Mouse (Mus musculus): ENCODE measurements around the gene Frs3. TPM values are rescaled to one million over a fixed set of nuclear protein-coding genes. Genes with fewer than 3 reads are reported as not detected.
"Not testable (repeated sequence)": the region's sequence is repeated elsewhere in the genome, so short reads cannot be mapped to it uniquely, and the experiment has no call there.

Frs3 gene
- polyA plus RNA-seq (2015; fragmentation: Nextera tagmentation; extraction: Ambion mirVana): 4.7 TPM in 2 replicates

GRCm38 (mm10) chr17:47688608-47689575 is at the start of gene Frs3:
Gene Frs3 (plus strand): TSS chr17:47689030.
- Histone ChIP-seq H3K9ac (peak within 1 kb of the TSS; percentile 69), H3K4me2 (peak within 1 kb of the TSS; percentile 97), H3K36me3 (peaks cover 22% of the 10 kb centered on the region; the same call in 1 of the 2 replicates), H3K27me3 (replicated peaks) (no peaks in the 10 kb centered on the region), H3K4me3 (replicated peaks) (peak within 1 kb of the TSS; percentile 89), H3K4me1 (peaks cover 12% of the 10 kb centered on the region), H3K27ac (peak within 1 kb of the TSS; percentile 87), H3K9me3 (no peaks in the 10 kb centered on the region)
- ATAC-seq (ENCODE audit: insufficient read depth, low FRiP score, low read depth): peak; percentile 67
- 2% methylated on average over 57 of the region's 58 CpGs for WGBS

GRCm38 (mm10) chr17:47642992-47643391 is 45.8 kb upstream of the Frs3 start:
- no peak overlapping the region for H3K9ac ChIP-seq
- H3K4me1 ChIP-seq: no peaks in the 10 kb centered on the region
- WGBS: 80% methylated on average over 2 of the region's 2 CpGs
- no peaks in the 10 kb centered on the region for H3K27me3 ChIP-seq (replicated peaks)
- no peak overlapping the region for H3K4me2 ChIP-seq
- no peak for ATAC-seq (ENCODE audit: insufficient read depth, low FRiP score, low read depth)
- no peak overlapping the region for H3K27ac ChIP-seq
- H3K9me3 ChIP-seq: no peaks in the 10 kb centered on the region
- no peaks in the 10 kb centered on the region for H3K36me3 ChIP-seq
- H3K4me3 ChIP-seq (replicated peaks): no peak overlapping the region

GRCm38 (mm10) chr17:47646683-47647082 is 42.1 kb upstream of the Frs3 start:
- no peak for ATAC-seq (ENCODE audit: insufficient read depth, low FRiP score, low read depth)

GRCm38 (mm10) chr17:47648966-47649365 is 39.9 kb upstream of the Frs3 start:
- no peak overlapping the region for H3K27ac ChIP-seq
- 64% methylated on average over 4 of the region's 4 CpGs for WGBS

More at GRCm38 (mm10) chr17:47646683-47647082, 42.1 kb upstream of the Frs3 start:
- Histone ChIP-seq H3K4me3 (replicated peaks) (no peak overlapping the region), H3K9me3 (no peaks in the 10 kb centered on the region), H3K27me3 (replicated peaks) (no peaks in the 10 kb centered on the region), H3K9ac (no peak overlapping the region), H3K36me3 (no peaks in the 10 kb centered on the region), H3K27ac (no peak overlapping the region), H3K4me2 (no peak overlapping the region), H3K4me1 (no peaks in the 10 kb centered on the region)
- 86% methylated on average over 1 of the region's 1 CpGs for WGBS

GRCm38 (mm10) chr17:47651953-47652352 is 36.9 kb upstream of the Frs3 start:
- no peaks in the 10 kb centered on the region for H3K9me3 ChIP-seq
- H3K4me3 ChIP-seq (replicated peaks): no peak overlapping the region
- H3K4me2 ChIP-seq: no peak overlapping the region
- H3K27me3 ChIP-seq (replicated peaks): no peaks in the 10 kb centered on the region
- H3K4me1 ChIP-seq: no peaks in the 10 kb centered on the region
- ATAC-seq (ENCODE audit: insufficient read depth, low FRiP score, low read depth): no peak
- H3K36me3 ChIP-seq: no peaks in the 10 kb centered on the region
- H3K9ac ChIP-seq: no peak overlapping the region
- H3K27ac ChIP-seq: no peak overlapping the region
- WGBS: 80% methylated on average over 2 of the region's 2 CpGs

More at GRCm38 (mm10) chr17:47648966-47649365, 39.9 kb upstream of the Frs3 start:
- H3K4me1 ChIP-seq: no peaks in the 10 kb centered on the region
- ATAC-seq (ENCODE audit: insufficient read depth, low FRiP score, low read depth): no peak
- H3K9me3 ChIP-seq: no peaks in the 10 kb centered on the region
- H3K4me2 ChIP-seq: no peak overlapping the region
- H3K9ac ChIP-seq: no peak overlapping the region
- no peaks in the 10 kb centered on the region for H3K27me3 ChIP-seq (replicated peaks)
- no peaks in the 10 kb centered on the region for H3K36me3 ChIP-seq
- no peak overlapping the region for H3K4me3 ChIP-seq (replicated peaks)

GRCm38 (mm10) chr17:47654346-47654745 is 34.5 kb upstream of the Frs3 start:
- not testable (repeated sequence) for H3K27ac ChIP-seq; H3K4me1 ChIP-seq; H3K4me2 ChIP-seq; H3K36me3 ChIP-seq; H3K4me3 ChIP-seq (replicated peaks); H3K9ac ChIP-seq; H3K9me3 ChIP-seq; H3K27me3 ChIP-seq (replicated peaks); ATAC-seq (ENCODE audit: insufficient read depth, low FRiP score, low read depth)
- 93% methylated on average over 8 of the region's 8 CpGs for WGBS

GRCm38 (mm10) chr17:47655697-47656096 is 33.1 kb upstream of the Frs3 start:
- no peak overlapping the region for H3K4me2 ChIP-seq
- no peak for ATAC-seq (ENCODE audit: insufficient read depth, low FRiP score, low read depth)
- no peak overlapping the region for H3K27ac ChIP-seq
- 72% methylated on average over 5 of the region's 5 CpGs for WGBS
- H3K9ac ChIP-seq: no peak overlapping the region
- H3K4me3 ChIP-seq (replicated peaks): no peak overlapping the region
- no peaks in the 10 kb centered on the region for H3K36me3 ChIP-seq
- no peaks in the 10 kb centered on the region for H3K9me3 ChIP-seq
- no peaks in the 10 kb centered on the region for H3K27me3 ChIP-seq (replicated peaks)
- no peaks in the 10 kb centered on the region for H3K4me1 ChIP-seq

GRCm38 (mm10) chr17:47657901-47658300 is 30.9 kb upstream of the Frs3 start:
- no peak for ATAC-seq (ENCODE audit: insufficient read depth, low FRiP score, low read depth)
- Histone ChIP-seq H3K9ac (no peak overlapping the region), H3K27ac (no peak overlapping the region), H3K9me3 (no peaks in the 10 kb centered on the region), H3K4me3 (replicated peaks) (no peak overlapping the region), H3K4me1 (no peaks in the 10 kb centered on the region), H3K36me3 (no peaks in the 10 kb centered on the region), H3K27me3 (replicated peaks) (no peaks in the 10 kb centered on the region), H3K4me2 (no peak overlapping the region)
- 69% methylated on average over 4 of the region's 4 CpGs for WGBS

GRCm38 (mm10) chr17:47658741-47659243 is 30.0 kb upstream of the Frs3 start:
- Histone ChIP-seq H3K4me2 (no peak overlapping the region), H3K36me3 (no peaks in the 10 kb centered on the region), H3K9me3 (no peaks in the 10 kb centered on the region), H3K4me1 (no peaks in the 10 kb centered on the region), H3K27ac (no peak overlapping the region), H3K4me3 (replicated peaks) (no peak overlapping the region), H3K9ac (no peak overlapping the region), H3K27me3 (replicated peaks) (no peaks in the 10 kb centered on the region)
- WGBS: 67% methylated on average over 3 of the region's 3 CpGs
- no peak for ATAC-seq (ENCODE audit: insufficient read depth, low FRiP score, low read depth)

GRCm38 (mm10) chr17:47663009-47663713 is 25.7 kb upstream of the Frs3 start:
- no peak overlapping the region for H3K27ac ChIP-seq
- 69% methylated on average over 9 of the region's 9 CpGs for WGBS
- H3K4me3 ChIP-seq (replicated peaks): no peak overlapping the region
- no peaks in the 10 kb centered on the region for H3K9me3 ChIP-seq
- no peak overlapping the region for H3K9ac ChIP-seq
- no peaks in the 10 kb centered on the region for H3K4me1 ChIP-seq
- H3K27me3 ChIP-seq (replicated peaks): no peaks in the 10 kb centered on the region
- no peaks in the 10 kb centered on the region for H3K36me3 ChIP-seq
- H3K4me2 ChIP-seq: no peak overlapping the region
- ATAC-seq (ENCODE audit: insufficient read depth, low FRiP score, low read depth): 0 out of 2 replicates have a peak, but pooled peaks have one; percentile 35

- ATAC-seq (ENCODE audit: insufficient read depth, low FRiP score, low read depth): no peak
- WGBS: 83% methylated on average over 7 of the region's 7 CpGs
- no peaks in the 10 kb centered on the region for H3K27me3 ChIP-seq (replicated peaks)
- no peak overlapping the region for H3K4me3 ChIP-seq (replicated peaks)
- H3K4me1 ChIP-seq: no peaks in the 10 kb centered on the region
- no peak overlapping the region for H3K4me2 ChIP-seq
- H3K27ac ChIP-seq: no peak overlapping the region
- no peaks in the 10 kb centered on the region for H3K36me3 ChIP-seq
- H3K9ac ChIP-seq: no peak overlapping the region
- H3K9me3 ChIP-seq: no peaks in the 10 kb centered on the region
Measured at GRCm38 (mm10) chr17:47664474-47664873, 24.4 kb upstream of the Frs3 start.

- Histone ChIP-seq H3K9ac (no peak overlapping the region), H3K4me3 (replicated peaks) (no peak overlapping the region), H3K27me3 (replicated peaks) (no peaks in the 10 kb centered on the region), H3K36me3 (no peaks in the 10 kb centered on the region), H3K27ac (no peak overlapping the region), H3K4me2 (no peak overlapping the region), H3K4me1 (peaks cover 8% of the 10 kb centered on the region), H3K9me3 (no peaks in the 10 kb centered on the region)
- ATAC-seq (ENCODE audit: insufficient read depth, low FRiP score, low read depth): no peak
- WGBS: 58% methylated on average over 4 of the region's 4 CpGs
Measured at GRCm38 (mm10) chr17:47669166-47669565, 19.7 kb upstream of the Frs3 start.
